Mouse (Mus musculus): Measurements from ENCODE around the gene Yes1.
"Not testable (repeated sequence)": the region's sequence is repeated elsewhere in the genome, so short reads cannot be mapped to it uniquely, and the experiment has no call there.

- TF ChIP-seq CTCF, POLR2A (IDR thresholded peaks at IDR 0.05; ENCODE audit: extremely low read depth, insufficient read depth, low read length): not testable (repeated sequence)
Observed at GRCm38 (mm10) chr5:32722711-32723110, 111.7 kb downstream of the Yes1 start.
